Mouse (Mus musculus) bone marrow macrophage, adult 2 months (primary cell): ENCODE measurements around the gene Det1.

Experiments used
- CTCF ChIP-seq: IDR thresholded peaks from 2 replicates; pipeline ENCODE4 v1.5.1; 2012; ENCODE audit warnings: low read depth, mild to moderate bottlenecking, low read length, moderate library complexity
- POLR2A ChIP-seq: IDR thresholded peaks from 2 replicates; pipeline ENCODE4 v1.6.1; 2012; ENCODE audit warnings: mild to moderate bottlenecking, low read depth, low read length, borderline replicate concordance

DNA sequence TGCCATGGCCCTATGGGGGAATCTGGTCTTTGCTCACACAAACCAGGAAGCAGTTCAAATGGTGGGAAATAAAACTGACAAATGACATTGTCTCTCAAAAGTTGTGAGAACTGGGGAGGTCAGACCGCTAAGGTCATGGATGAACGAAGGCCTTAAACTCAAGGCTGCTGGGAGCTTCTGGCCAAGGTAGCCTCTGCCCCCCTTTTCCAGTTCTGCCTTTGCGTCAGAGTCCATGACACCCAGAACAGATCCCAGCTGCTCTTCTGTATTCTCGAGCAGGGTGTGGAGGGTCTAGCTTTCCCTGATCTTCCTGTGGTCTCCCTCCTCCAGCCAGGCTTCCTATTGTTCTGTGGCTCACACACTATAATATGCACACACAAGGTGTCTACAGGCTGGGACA lies 39.9 kb downstream of the Det1 start:
- TF ChIP-seq CTCF (no peak), POLR2A (no peak)
